Mouse (Mus musculus) liver, adult 2 months (tissue): ENCODE data around the gene Scnn1b. TPM values are rescaled to one million over a fixed set of nuclear protein-coding genes. Genes with fewer than 3 reads are reported as not detected.

ENCODE experiments used
- DNase-seq: peaks from one replicate; pipeline ENCODE4 v3.0.0-alpha.2; 2011; ENCODE audit warnings: low read depth, low spot score; ENCODE audit errors: extremely low read depth
- H3K27ac ChIP-seq: fragments of 200-500 bp; replicated peaks from 2 replicates; pipeline ENCODE4 v1.5.1; 2012; ENCODE audit warnings: low read depth, mild to moderate bottlenecking, control low read depth, inconsistent platforms, low read length; ENCODE audit not compliant: insufficient read depth
- H3K27me3 ChIP-seq: fragments of 200-500 bp; 2 replicates; pipeline ENCODE4 v1.6.1; 2012; ENCODE audit warnings: mild to moderate bottlenecking, moderate library complexity, low read length, inconsistent platforms; ENCODE audit not compliant: control insufficient read depth, insufficient read depth
- H3K36me3 ChIP-seq: fragments of 200-500 bp; 2 replicates; pipeline ENCODE4 v1.6.1; 2012; ENCODE audit warnings: low read length, inconsistent platforms; ENCODE audit not compliant: control insufficient read depth, insufficient read depth
- H3K4me1 ChIP-seq: fragments of 200-500 bp; 2 replicates; pipeline ENCODE4 v1.6.1; 2011; ENCODE audit warnings: low read length; ENCODE audit not compliant: control insufficient read depth, insufficient read depth
- H3K4me3 ChIP-seq: fragments of 200-500 bp; 2 replicates; pipeline ENCODE4 v1.5.1; 2011; ENCODE audit warnings: low read depth, mild to moderate bottlenecking, control low read depth, low read length, moderate library complexity; ENCODE audit not compliant: insufficient read depth
- H3K79me2 ChIP-seq: fragments of 200-500 bp; 2 replicates; pipeline ENCODE4 v1.6.1; 2012; ENCODE audit warnings: inconsistent platforms, mild to moderate bottlenecking, low read length, moderate library complexity; ENCODE audit not compliant: control insufficient read depth, insufficient read depth
- H3K9ac ChIP-seq: fragments of 200-500 bp; 2 replicates; pipeline ENCODE4 v1.6.1; 2012; ENCODE audit warnings: low read depth, mild to moderate bottlenecking, control low read depth, inconsistent platforms, low read length
- CTCF ChIP-seq: fragments of 200-500 bp; IDR thresholded peaks from 2 replicates; pipeline ENCODE4 v1.5.1; 2011; ENCODE audit warnings: low read depth, low read length, control low read depth
- POLR2A ChIP-seq: fragments of 200-500 bp; IDR thresholded peaks from 2 replicates; pipeline ENCODE4 v1.6.1; 2011; ENCODE audit warnings: low read length, control low read depth; ENCODE audit not compliant: insufficient read depth; ENCODE audit errors: extremely low read depth
- WGBS: fragments of 180-500 bp; shearing (Covaris S2); methylation state at CpG from one replicate; pipeline ENCODE4 v1.1.7; 2018; 5-methylcytosine and 5-hydroxymethylcytosine counted together
- polyA plus RNA-seq: library from polyadenylated mRNA; depleted of rRNA; stranded (reverse); fragments of >200 nt; gene quantifications from 2 replicates; pipeline ENCODE4 v1.2.3, GENCODE M21; 2012
- total RNA-seq: library from RNA; depleted of rRNA; stranded (reverse); fragments of >200 nt; gene quantifications from 2 replicates; pipeline ENCODE4 v1.2.3, GENCODE M21; 2014

Scnn1b gene
- total and polyA plus RNA-seq, 2 experiments, result not detected

GRCm38 (mm10) chr7:121899940-121900339 is 35.1 kb downstream of the Scnn1b start:
- Histone ChIP-seq H3K4me1 (no peaks in the 10 kb centered on the region), H3K27me3 (peaks cover 2% of the 10 kb centered on the region; the same call in 1 of the 2 replicates), H3K4me3 (no peak overlapping the region), H3K9ac (no peak overlapping the region), H3K79me2 (no peaks in the 10 kb centered on the region), H3K36me3 (no peaks in the 10 kb centered on the region), H3K27ac (no peak overlapping the region)
- DNase-seq, result no peak
- TF ChIP-seq POLR2A, result no peak
- TF ChIP-seq CTCF, result no peak
- WGBS, result 16% methylated on average over 7 of the region's 7 CpGs

GRCm38 (mm10) chr7:121902757-121903411 is 38.0 kb downstream of the Scnn1b start:
- Histone ChIP-seq H3K27me3 (peaks cover 2% of the 10 kb centered on the region; the same call in 1 of the 2 replicates), H3K4me3 (no peak overlapping the region), H3K79me2 (no peaks in the 10 kb centered on the region), H3K9ac (no peak overlapping the region), H3K4me1 (peaks cover 8% of the 10 kb centered on the region), H3K27ac (no peak overlapping the region), H3K36me3 (no peaks in the 10 kb centered on the region)
- DNase-seq, result no peak
- 75% methylated on average over 8 of the region's 8 CpGs for WGBS
- TF ChIP-seq CTCF (no peak), POLR2A (no peak)

GRCm38 (mm10) chr7:121906879-121907278 is 42.0 kb downstream of the Scnn1b start:
- H3K27ac ChIP-seq, result no peak overlapping the region
- no peak overlapping the region for H3K9ac ChIP-seq
- TF ChIP-seq POLR2A, result no peak
- TF ChIP-seq CTCF, result no peak
- no peak overlapping the region for H3K4me3 ChIP-seq
- no peaks in the 10 kb centered on the region for H3K27me3 ChIP-seq
- peaks cover 8% of the 10 kb centered on the region for H3K4me1 ChIP-seq
- H3K79me2 ChIP-seq, result no peaks in the 10 kb centered on the region
- DNase-seq, result peak; percentile 32
- WGBS, result 23% methylated on average over 4 of the region's 4 CpGs
- H3K36me3 ChIP-seq, result no peaks in the 10 kb centered on the region

- no peak overlapping the region for H3K27ac ChIP-seq
- no peak overlapping the region for H3K9ac ChIP-seq
- H3K27me3 ChIP-seq, result no peaks in the 10 kb centered on the region
- H3K4me1 ChIP-seq, result peaks cover 4% of the 10 kb centered on the region; the same call in 1 of the 2 replicates
- no peak for DNase-seq
- H3K36me3 ChIP-seq, result no peaks in the 10 kb centered on the region
- H3K4me3 ChIP-seq, result no peak overlapping the region
- no peak for TF ChIP-seq POLR2A
- no peak for TF ChIP-seq CTCF
- WGBS, result 66% methylated on average over 8 of the region's 8 CpGs
- H3K79me2 ChIP-seq, result no peaks in the 10 kb centered on the region
Measured at GRCm38 (mm10) chr7:121912250-121912649, 47.4 kb downstream of the Scnn1b start.

GRCm38 (mm10) chr7:121913944-121914343 is 49.1 kb downstream of the Scnn1b start:
- no peaks in the 10 kb centered on the region for H3K27me3 ChIP-seq
- H3K9ac ChIP-seq, result no peak overlapping the region
- H3K27ac ChIP-seq, result no peak overlapping the region
- TF ChIP-seq CTCF, result no peak
- no peak for TF ChIP-seq POLR2A
- no peak for DNase-seq
- H3K79me2 ChIP-seq, result no peaks in the 10 kb centered on the region
- no peaks in the 10 kb centered on the region for H3K4me1 ChIP-seq
- no peaks in the 10 kb centered on the region for H3K36me3 ChIP-seq
- no peak overlapping the region for H3K4me3 ChIP-seq
- 82% methylated on average over 6 of the region's 6 CpGs for WGBS

- Histone ChIP-seq H3K27ac (no peak overlapping the region), H3K4me1 (no peaks in the 10 kb centered on the region), H3K36me3 (peaks cover 20% of the 10 kb centered on the region), H3K9ac (no peak overlapping the region), H3K27me3 (no peaks in the 10 kb centered on the region), H3K4me3 (no peak overlapping the region), H3K79me2 (no peaks in the 10 kb centered on the region)
- over 99% methylated on average over 7 of the region's 7 CpGs for WGBS
- DNase-seq, result no peak
- TF ChIP-seq CTCF, result no peak
- TF ChIP-seq POLR2A, result no peak
Measured at GRCm38 (mm10) chr7:121924361-121924760, 59.5 kb downstream of the Scnn1b start.
